ENCODE assay signal across 11 mouse cellular contexts in genomic region chr5:28460556-28461350, GRCm38 (mm10). TPM values are rescaled to one million over a fixed set of nuclear protein-coding genes. Genes with fewer than 3 reads are reported as not detected.
DNase-seq lines count a peak whose midpoint lies in the region; ATAC-seq lines count a peak whose summit lies in the region.
"Had no signal": no experiment of that assay in that cellular context is flagged by ENCODE, and none has a peak within 500 bp of the region (broad histone marks: within the 10 kb centered on the region; RNA-seq: fewer than 3 reads in every experiment).

No protein-coding gene starts in this region.

- peak overlapping the region; percentile 62; the same call in 1 of the 2 replicates for H3K27ac ChIP-seq in hindbrain, embryonic 11.5 days (ENCODE audit: low read depth, low read length)
- 0 out of 2 replicates have a peak overlapping the region, but pooled peaks have one; percentile 51 for H3K27ac ChIP-seq in midbrain, embryonic 13.5 days
- H3K27ac ChIP-seq in kidney, embryonic 14.5 days (ENCODE audit: low read depth, low read length), result no peak overlapping the region

- peak; percentile 45 for DNase-seq in embryo, embryonic 10.5 days (ENCODE audit: low spot score)
- DNase-seq in embryo, embryonic 10 days (ENCODE audit: low spot score), result no peak
- DNase-seq in ES-CJ7 (ENCODE audit: low read depth, low spot score), result peak; percentile 22
- peak; percentile 46 for DNase-seq in hindbrain, embryonic 11.5 days (ENCODE audit: low spot score)
- no peak for DNase-seq in kidney, postnatal 10 days
- DNase-seq in gastrocnemius, postnatal 10 days, result no peak
- DNase-seq: right cerebral cortex, adult 18-20 months had no signal

- ATAC-seq in hindbrain, embryonic 11.5 days (ENCODE audit: low FRiP score), result no peak
- ATAC-seq in midbrain, embryonic 13.5 days, result no peak
- ATAC-seq in kidney, embryonic 14.5 days (ENCODE audit: low FRiP score, low TSS enrichment), result no peak

- WGBS in hindbrain, embryonic 11.5 days, result 0% methylated on average over 17 of the region's 17 CpGs
- WGBS in midbrain, embryonic 13.5 days, result under 1% methylated on average over 17 of the region's 17 CpGs
- 3% methylated on average over 17 of the region's 17 CpGs for WGBS in kidney, embryonic 14.5 days

- H3K4me2 ChIP-seq in hindbrain, embryonic 11.5 days (replicated peaks; ENCODE audit: low read depth, low read length), result peak overlapping the region; percentile 29
- H3K4me2 ChIP-seq in midbrain, embryonic 13.5 days (replicated peaks), result peak overlapping the region; percentile 73
- no peak overlapping the region for H3K4me2 ChIP-seq in kidney, embryonic 14.5 days (replicated peaks; ENCODE audit: low read depth, low read length)

- no peaks in the 10 kb centered on the region for H3K9me3 ChIP-seq in hindbrain, embryonic 11.5 days (ENCODE audit: control insufficient read depth, low read length)
- H3K9me3 ChIP-seq in midbrain, embryonic 13.5 days, result no peaks in the 10 kb centered on the region
- H3K9me3 ChIP-seq in kidney, embryonic 14.5 days (ENCODE audit: control insufficient read depth, low read length), result no peaks in the 10 kb centered on the region

- H3K36me3 ChIP-seq in hindbrain, embryonic 11.5 days (ENCODE audit: control insufficient read depth, insufficient read depth, low read length), result no peaks in the 10 kb centered on the region
- H3K36me3 ChIP-seq in midbrain, embryonic 13.5 days, result no peaks in the 10 kb centered on the region
- H3K36me3 ChIP-seq in kidney, embryonic 14.5 days (ENCODE audit: control insufficient read depth, insufficient read depth, low read length), result no peaks in the 10 kb centered on the region

- H3K4me1 ChIP-seq in hindbrain, embryonic 11.5 days (replicated peaks; ENCODE audit: control insufficient read depth, insufficient read depth, low read length), result peaks cover 28% of the 10 kb centered on the region
- H3K4me1 ChIP-seq in midbrain, embryonic 13.5 days (replicated peaks), result peaks cover 68% of the 10 kb centered on the region
- H3K4me1 ChIP-seq in kidney, embryonic 14.5 days (ENCODE audit: control insufficient read depth, insufficient read depth, low read length), result peaks cover 15% of the 10 kb centered on the region

- H3K9ac ChIP-seq in hindbrain, embryonic 11.5 days (ENCODE audit: low read depth, low read length), result no peak overlapping the region
- no peak overlapping the region for H3K9ac ChIP-seq in midbrain, embryonic 13.5 days (replicated peaks)
- H3K9ac ChIP-seq in kidney, embryonic 14.5 days (ENCODE audit: low read depth, low read length), result no peak overlapping the region

- no peak overlapping the region for H3K4me3 ChIP-seq in hindbrain, embryonic 11.5 days (ENCODE audit: low read depth, low read length)
- H3K4me3 ChIP-seq in midbrain, embryonic 13.5 days (replicated peaks), result no peak overlapping the region
- no peak overlapping the region for H3K4me3 ChIP-seq in kidney, embryonic 14.5 days (ENCODE audit: low read length)
- H3K4me3 ChIP-seq: megakaryocyte, embryonic 14.5 days had no signal

- peaks cover 96% of the 10 kb centered on the region for H3K27me3 ChIP-seq in hindbrain, embryonic 11.5 days (ENCODE audit: control insufficient read depth, insufficient read depth, low read length)
- H3K27me3 ChIP-seq in midbrain, embryonic 13.5 days, result peaks cover 98% of the 10 kb centered on the region
- H3K27me3 ChIP-seq in kidney, embryonic 14.5 days (ENCODE audit: control insufficient read depth, insufficient read depth, low read length), result peaks cover 97% of the 10 kb centered on the region

RNA-seq across cellular contexts. Expression of gene Shh, which starts 6.3 kb away (rescaled TPM):
- 1.6 and 2.7 TPM in 2 replicates for polyA plus RNA-seq in hindbrain, embryonic 11.5 days (2014; fragmentation: Nextera tagmentation; extraction: Ambion mirVana)
- polyA plus RNA-seq in midbrain, embryonic 13.5 days (2015; fragmentation: Nextera tagmentation; extraction: Ambion mirVana), result 1.3 and 3.4 TPM in 2 replicates
- total RNA-seq in gastrocnemius, postnatal 10 days (2021), result not detected
- polyA plus RNA-seq in kidney, embryonic 14.5 days (2014; fragmentation: Nextera tagmentation; extraction: Ambion mirVana), result 0.50 and 0.99 TPM in 2 replicates
- total RNA-seq: hematopoietic stem cell, adult 5-6 weeks had no signal

Comparison
In these comparisons a context has a peak if more than half of its experiments do, and no peak if none do; other contexts are left out.
1. DNase-seq: peak in embryo, embryonic 10.5 days (single experiment), ES-CJ7 (single experiment) and hindbrain, embryonic 11.5 days (single experiment); none in embryo, embryonic 10 days (single experiment), kidney, postnatal 10 days (single experiment) and gastrocnemius, postnatal 10 days (single experiment).